Mouse (Mus musculus): Measurements from ENCODE around the gene Tbc1d16.
A peak's percentile ranks its signal among the peaks of the same experiment; 100 is the strongest.

DNA sequence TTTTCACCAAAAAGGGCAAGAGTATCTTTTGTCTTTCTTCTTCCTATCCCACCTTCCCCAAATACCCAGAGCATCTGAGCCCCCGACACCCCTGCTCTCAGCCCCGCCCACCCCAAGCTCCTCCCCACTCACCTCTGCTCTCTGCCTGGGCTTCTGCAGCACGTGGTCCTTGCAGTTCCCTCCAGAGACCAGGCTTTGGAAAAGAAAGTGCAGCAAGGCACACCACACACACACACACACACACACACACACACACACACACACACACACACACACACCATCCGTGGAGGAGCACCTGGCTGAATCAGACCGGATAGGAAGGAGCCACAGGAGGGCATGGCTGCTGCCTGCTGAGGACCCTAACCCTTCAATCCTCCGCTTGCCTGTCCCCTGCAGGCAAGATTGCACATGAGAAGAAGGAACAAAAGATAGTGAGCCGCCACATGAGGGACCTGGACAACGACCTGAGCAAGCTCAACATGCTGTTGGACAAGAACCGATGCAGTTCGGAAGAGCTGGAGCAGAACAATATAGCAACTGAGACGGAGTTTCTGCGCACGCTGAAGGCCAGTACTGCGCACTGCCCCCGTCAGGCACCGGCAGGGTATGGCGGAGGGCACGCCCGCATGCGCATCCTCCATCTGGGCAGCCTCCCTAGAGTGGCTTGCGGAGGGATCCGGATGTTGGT lies 24.7 kb upstream of the Tbc1d16 start:
- TF ChIP-seq CTCF (IDR thresholded peaks at IDR 0.05; ENCODE audit: extremely low read depth, insufficient read depth, insufficient read length, insufficient replicate concordance) (peak; percentile 44; the same call in 1 of the 2 replicates), POLR2A (IDR thresholded peaks at IDR 0.05; ENCODE audit: low read depth, low read length) (no peak)

Data from spleen, adult 2 months (tissue).